Mouse (Mus musculus) liver, embryonic 14.5 days (tissue): ENCODE measurements around the gene Fbxo47. TPM values are rescaled to one million over a fixed set of nuclear protein-coding genes. Genes with fewer than 3 reads are reported as not detected.
A peak's percentile ranks its signal among the peaks of the same experiment; 100 is the strongest.
"Not testable (repeated sequence)": the region's sequence is repeated elsewhere in the genome, so short reads cannot be mapped to it uniquely, and the experiment has no call there.

Experiments
- ATAC-seq: fragments of 200-750 bp; cut with Nextera tagmentation; 2 replicates; pipeline ENCODE4 v1.8.0; 2017; ENCODE audit warnings: moderate number of reproducible peaks, mild to moderate bottlenecking, moderate library complexity; ENCODE audit not compliant: insufficient read depth
- DNase-seq, 3 experiments: peaks; one replicate each; pipeline ENCODE4 v3.0.0-alpha.2; 2012 to 2013; ENCODE audit warnings: low read depth in 3 of 3, low spot score in 3 of 3
- H3K27ac ChIP-seq: fragments of 300-500 bp; sonication (generic); 2 replicates; pipeline ENCODE4 v1.5.1; 2014; ENCODE audit warnings: moderate library complexity, mild to moderate bottlenecking, control low read depth, inconsistent platforms
- H3K27me3 ChIP-seq: fragments of 300-500 bp; sonication (generic); 2 replicates; pipeline ENCODE4 v1.6.1; 2014; ENCODE audit warnings: mild to moderate bottlenecking, low read length, moderate library complexity; ENCODE audit not compliant: control insufficient read depth, insufficient read depth
- H3K36me3 ChIP-seq: fragments of 300-500 bp; sonication (generic); replicated peaks from 2 replicates; pipeline ENCODE4 v1.6.1; 2014; ENCODE audit warnings: low read depth; ENCODE audit not compliant: control insufficient read depth, insufficient read depth
- H3K4me1 ChIP-seq, 2 experiments: fragments of 200-500 bp in 1 of 2; fragments of 300-500 bp in 1 of 2; sonication (generic) in 1 of 2; replicated peaks; 2 replicates each; pipeline ENCODE4 v1.6.1; 2012 to 2014; ENCODE audit warnings: antibody characterized with exemption in 1 of 2, inconsistent platforms in 1 of 2, low read length in 1 of 2; ENCODE audit not compliant: control insufficient read depth in 2 of 2, insufficient read depth in 2 of 2
- H3K4me2 ChIP-seq: fragments of 300-500 bp; sonication (generic); 2 replicates; pipeline ENCODE4 v1.6.1; 2014; ENCODE audit warnings: low read depth, mild to moderate bottlenecking, control low read depth, moderate library complexity
- H3K4me3 ChIP-seq, 2 experiments: fragments of 200-500 bp in 1 of 2; fragments of 300-500 bp in 1 of 2; sonication (generic) in 1 of 2; 2 replicates each; pipeline ENCODE4 v1.5.1; 2012 to 2014; ENCODE audit warnings: low read depth in 2 of 2, low read length in 2 of 2, mild to moderate bottlenecking in 2 of 2, control low read depth in 1 of 2, inconsistent platforms in 1 of 2, moderate library complexity in 1 of 2; ENCODE audit not compliant: insufficient read depth in 1 of 2
- H3K9ac ChIP-seq: fragments of 300-500 bp; sonication (generic); replicated peaks from 2 replicates; pipeline ENCODE4 v1.6.1; 2014; ENCODE audit warnings: mild to moderate bottlenecking, control low read depth, moderate library complexity
- H3K9me3 ChIP-seq: fragments of 300-500 bp; sonication (generic); 2 replicates; pipeline ENCODE4 v1.6.1; 2016; ENCODE audit warnings: low read length, mixed read lengths; ENCODE audit not compliant: control insufficient read depth
- CTCF ChIP-seq: IDR thresholded peaks from 2 replicates; pipeline ENCODE4 v1.5.1; 2016; ENCODE audit warnings: antibody characterized with exemption, low read depth, control low read depth
- EP300 ChIP-seq: IDR thresholded peaks from 2 replicates; pipeline ENCODE4 v1.6.1; 2016; ENCODE audit warnings: antibody characterized with exemption, low read depth
- WGBS: fragments of 180-500 bp; shearing (Covaris S2); extraction: QIAGEN DNeasy Blood & Tissue Kit; methylation state at CpG from one replicate; pipeline ENCODE4 v1.1.7; 2014; ENCODE audit not compliant: insufficient replicate concordance; 5-methylcytosine and 5-hydroxymethylcytosine counted together
- polyA plus RNA-seq, 2 experiments: library from polyadenylated mRNA; depleted of rRNA in 1 of 2; stranded (reverse) in 1 of 2; unstranded in 1 of 2; fragments of >200 nt; fragmentation: Nextera tagmentation in 1 of 2; extraction: Ambion mirVana in 1 of 2; gene quantifications; 2 replicates each; pipeline versions ENCODE4 v1.2.1 to v1.2.3; 2012 to 2014

Fbxo47 gene
- polyA plus RNA-seq, 2 experiments, result 0.30 to 0.51 TPM

DNA sequence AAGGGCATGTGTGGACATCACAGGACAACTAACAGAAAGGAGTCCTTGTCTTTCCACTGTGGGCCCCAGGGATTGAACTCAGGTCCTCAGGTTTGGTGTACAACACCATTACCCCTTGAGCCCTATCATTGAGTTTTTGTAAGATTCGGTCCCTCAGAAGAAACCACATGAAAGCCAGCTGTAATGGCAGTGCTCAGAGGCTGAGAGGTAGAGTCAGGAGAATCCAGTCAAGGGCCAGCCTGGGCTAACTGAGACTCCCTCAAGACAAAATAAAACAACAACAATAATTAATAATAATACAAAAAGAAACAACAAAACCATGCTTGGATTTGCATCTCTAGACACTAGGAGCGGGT is 43.8 kb downstream of the Fbxo47 start:
- no peak overlapping the region for H3K27ac ChIP-seq
- 74% methylated on average over 2 of the region's 2 CpGs for WGBS

DNA sequence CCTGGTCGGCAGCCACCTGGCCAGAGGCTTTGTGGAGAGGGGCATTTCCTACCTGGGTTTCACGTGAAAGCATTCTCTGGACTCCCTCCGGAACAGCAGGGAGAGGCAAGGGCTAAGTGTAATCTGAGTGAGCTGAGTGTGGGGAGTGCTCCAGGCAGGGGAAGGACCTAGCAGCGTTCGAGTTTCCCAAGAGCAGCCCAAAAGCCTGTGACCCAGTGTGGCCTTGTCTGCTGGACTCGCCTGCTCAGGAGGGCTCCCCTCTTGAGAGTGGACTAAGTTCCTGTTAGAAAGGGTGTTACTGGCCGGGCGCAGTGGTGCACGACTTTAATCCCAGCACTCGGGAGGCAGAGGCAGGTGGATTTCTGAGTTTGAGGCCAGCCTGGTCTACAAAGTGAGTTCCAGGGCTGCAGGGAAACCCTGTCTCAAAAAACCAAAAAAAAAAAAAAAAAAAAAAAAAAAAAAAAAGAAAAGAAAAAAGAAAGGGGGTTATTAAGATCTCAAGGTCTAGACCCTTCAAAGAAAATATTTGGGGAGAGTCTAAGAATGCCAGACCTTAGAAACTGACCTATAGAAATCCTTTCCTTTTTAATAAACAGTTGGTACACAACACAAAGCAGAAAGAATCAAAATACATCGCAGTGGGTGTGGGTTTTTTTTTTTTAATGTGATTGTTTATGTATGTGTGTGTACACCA is 44.4 kb downstream of the Fbxo47 start:
- TF ChIP-seq CTCF, result no peak
- no peak for TF ChIP-seq EP300
- ATAC-seq, result no peak
- H3K27ac ChIP-seq, result no peak overlapping the region

More for the DNA sequence above, 43.8 kb downstream of the Fbxo47 start:
- DNase-seq (no peak), ATAC-seq (no peak)
- no peaks in the 10 kb centered on the region for H3K9me3 ChIP-seq
- H3K4me1 ChIP-seq, result peaks cover 3 to 13% of the 10 kb centered on the region in 2 experiments; a peak in 3 of 4 replicates
- no peaks in the 10 kb centered on the region; the same call in 1 of the 2 replicates for H3K36me3 ChIP-seq
- H3K4me3 ChIP-seq, result no peak overlapping the region
- TF ChIP-seq EP300 (no peak), CTCF (no peak)
- no peaks in the 10 kb centered on the region for H3K27me3 ChIP-seq
- peak overlapping the region; percentile 77 for H3K4me2 ChIP-seq
- no peak overlapping the region for H3K9ac ChIP-seq

GRCm38 (mm10) chr11:97838779-97839440 is 45.0 kb downstream of the Fbxo47 start:
- WGBS, result 53% methylated on average over 10 of the region's 10 CpGs
- H3K27me3 ChIP-seq, result no peaks in the 10 kb centered on the region
- H3K4me1 ChIP-seq, result peaks cover 3 to 13% of the 10 kb centered on the region in 2 experiments; a peak in 3 of 4 replicates
- H3K4me2 ChIP-seq, result no peak overlapping the region
- TF ChIP-seq EP300 (no peak), CTCF (no peak)
- no peak overlapping the region for H3K9ac ChIP-seq
- peaks cover 5% of the 10 kb centered on the region for H3K36me3 ChIP-seq
- H3K9me3 ChIP-seq, result no peaks in the 10 kb centered on the region
- no peak overlapping the region for H3K4me3 ChIP-seq
- DNase-seq (no peak), ATAC-seq (no peak)
- no peak overlapping the region for H3K27ac ChIP-seq

More for the DNA sequence above, 44.4 kb downstream of the Fbxo47 start:
- Histone ChIP-seq H3K27me3 (no peaks in the 10 kb centered on the region), H3K4me3 (no peak overlapping the region), H3K9me3 (no peaks in the 10 kb centered on the region), H3K4me2 (no peak overlapping the region), H3K4me1 (peaks cover 3 to 13% of the 10 kb centered on the region in 2 experiments; a peak in 3 of 4 replicates), H3K9ac (no peak overlapping the region), H3K36me3 (no peaks in the 10 kb centered on the region; the same call in 1 of the 2 replicates)
- no peak for DNase-seq
- WGBS, result 67% methylated on average over 11 of the region's 11 CpGs

DNA sequence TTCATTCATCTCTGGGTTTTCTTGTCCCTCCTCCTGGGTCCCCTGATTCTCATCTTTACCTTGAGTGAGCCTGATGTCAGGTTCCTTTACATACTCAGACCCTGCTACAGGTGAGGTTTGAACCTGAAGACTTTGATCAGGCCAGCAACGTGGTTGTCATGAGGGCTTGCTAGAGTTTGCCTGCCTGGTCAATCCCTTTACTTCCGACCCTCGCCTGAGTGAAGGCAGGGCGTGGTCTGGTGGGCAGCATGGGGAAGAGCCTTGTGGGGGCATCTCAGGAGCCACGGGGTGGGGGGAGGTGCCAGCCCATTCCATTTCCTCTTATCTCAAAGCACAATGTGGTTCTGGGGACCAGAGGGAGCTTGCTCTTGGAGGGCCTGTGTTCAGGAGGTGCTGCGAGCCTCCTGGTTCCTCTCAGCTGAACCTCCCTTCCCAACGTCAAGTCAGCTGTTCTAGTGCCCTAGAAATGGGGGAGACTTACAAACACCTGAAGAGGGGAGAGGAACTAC is 46.3 kb downstream of the Fbxo47 start:
- H3K9ac ChIP-seq, result no peak overlapping the region
- ATAC-seq, result no peak; the same call in 1 of the 2 replicates
- H3K27ac ChIP-seq, result no peak overlapping the region
- no peaks in the 10 kb centered on the region for H3K27me3 ChIP-seq
- peaks cover 3 to 13% of the 10 kb centered on the region in 2 experiments; a peak in 3 of 4 replicates for H3K4me1 ChIP-seq
- no peaks in the 10 kb centered on the region for H3K9me3 ChIP-seq
- DNase-seq, result no peak
- 12% methylated on average over 7 of the region's 7 CpGs for WGBS
- no peak for TF ChIP-seq CTCF
- TF ChIP-seq EP300, result no peak
- peaks cover 5% of the 10 kb centered on the region for H3K36me3 ChIP-seq
- no peak overlapping the region for H3K4me3 ChIP-seq
- H3K4me2 ChIP-seq, result no peak overlapping the region

- not testable (repeated sequence) for DNase-seq, H3K27me3 ChIP-seq, H3K27ac ChIP-seq, H3K9me3 ChIP-seq, H3K4me2 ChIP-seq, ATAC-seq, H3K36me3 ChIP-seq, H3K9ac ChIP-seq, H3K4me3 ChIP-seq
- H3K4me1 ChIP-seq, result peaks cover 3 to 13% of the 10 kb centered on the region in 2 experiments; a peak in 3 of 4 replicates
- 52% methylated on average over 9 of the region's 9 CpGs for WGBS
These were observed 46.9 kb downstream of the Fbxo47 start for GRCm38 (mm10) chr11:97837051-97837450.
